Mouse (Mus musculus): ENCODE measurements around the gene Slc10a2. TPM values are rescaled to one million over a fixed set of nuclear protein-coding genes. Genes with fewer than 3 reads are reported as not detected.
"Not testable (repeated sequence)": the region's sequence is repeated elsewhere in the genome, so short reads cannot be mapped to it uniquely, and the experiment has no call there.

Gene Slc10a2
- not detected for polyA plus RNA-seq (2012; fragmentation: generic; extraction: Trizol)

- Histone ChIP-seq H3K27me3 (ENCODE audit: control insufficient read depth, insufficient read depth, insufficient read length) (no peaks in the 10 kb centered on the region), H3K36me3 (ENCODE audit: control insufficient read depth, insufficient read depth) (no peaks in the 10 kb centered on the region), H3K79me2 (ENCODE audit: control insufficient read depth, insufficient read depth) (no peaks in the 10 kb centered on the region), H3K4me3 (no peak within 1 kb of the TSS), H3K4me2 (ENCODE audit: low read depth) (no peak within 1 kb of the TSS), H3ac (ENCODE audit: control insufficient read depth, insufficient read length) (no peak within 1 kb of the TSS)
- TF ChIP-seq USF1 (IDR thresholded peaks at IDR 0.05; ENCODE audit: low read depth) (no peak), MYOD1 (IDR thresholded peaks at IDR 0.05; ENCODE audit: control insufficient read depth in 1 of 3, insufficient read length in 2 of 3, low read depth in 2 of 3) (no peak)
Observed at GRCm38 (mm10) chr8:5105186-5105585, at the start of gene Slc10a2. Gene Slc10a2, minus strand, starts transcription at chr8:5105351.

- no peak overlapping the region for H3K4me3 ChIP-seq
- no peaks in the 10 kb centered on the region for H3K79me2 ChIP-seq (ENCODE audit: control insufficient read depth, insufficient read depth)
- no peak for TF ChIP-seq E2F4 (IDR thresholded peaks at IDR 0.05; ENCODE audit: insufficient read depth)
- TF ChIP-seq CEBPB (IDR thresholded peaks at IDR 0.05; ENCODE audit: insufficient read depth, poor library complexity, severe bottlenecking), result no peak
- TF ChIP-seq POLR2A (IDR thresholded peaks at IDR 0.05; ENCODE audit: insufficient read length, low read depth), result no peak
- TF ChIP-seq REST (IDR thresholded peaks at IDR 0.05; ENCODE audit: insufficient read depth, insufficient read length), result no peak
- TF ChIP-seq MYOD1 (IDR thresholded peaks at IDR 0.05; ENCODE audit: control insufficient read depth in 1 of 3, insufficient read length in 2 of 3, low read depth in 2 of 3), result no peak
- TF ChIP-seq TCF3 (IDR thresholded peaks at IDR 0.05; ENCODE audit: insufficient read length, low read depth), result no peak
- no peak for TF ChIP-seq MAX (IDR thresholded peaks at IDR 0.05; ENCODE audit: low read depth)
- TF ChIP-seq TCF12 (IDR thresholded peaks at IDR 0.05; ENCODE audit: insufficient read depth, poor library complexity, severe bottlenecking), result no peak
- TF ChIP-seq MYOG (IDR thresholded peaks at IDR 0.05; ENCODE audit: control insufficient read depth in 1 of 3, insufficient read depth in 1 of 3, insufficient read length in 2 of 3, low read depth in 2 of 3), result no peak
- no peak for TF ChIP-seq USF1 (IDR thresholded peaks at IDR 0.05; ENCODE audit: low read depth)
- no peak for TF ChIP-seq SRF (IDR thresholded peaks at IDR 0.05; ENCODE audit: control insufficient read depth, insufficient read length, low read depth)
- TF ChIP-seq POLR2AphosphoS2 (IDR thresholded peaks at IDR 0.05; ENCODE audit: insufficient read length, low read depth), result no peak
- no peaks in the 10 kb centered on the region for H3K27me3 ChIP-seq (ENCODE audit: control insufficient read depth, insufficient read depth, insufficient read length)
- no peaks in the 10 kb centered on the region for H3K36me3 ChIP-seq (ENCODE audit: control insufficient read depth, insufficient read depth)
- no peak overlapping the region for H3ac ChIP-seq (ENCODE audit: control insufficient read depth, insufficient read length)
- no peak overlapping the region for H3K4me2 ChIP-seq (ENCODE audit: low read depth)
Observed at GRCm38 (mm10) chr8:5129322-5129829, 24.2 kb upstream of the Slc10a2 start.

- no peak overlapping the region for H3K4me2 ChIP-seq (ENCODE audit: low read depth)
Observed at GRCm38 (mm10) chr8:5106855-5107254, 1.7 kb upstream of the Slc10a2 start.

GRCm38 (mm10) chr8:5095392-5095791 lies 9.8 kb downstream of the Slc10a2 start:
- Histone ChIP-seq H3K27me3 (ENCODE audit: control insufficient read depth, insufficient read depth, insufficient read length) (no peaks in the 10 kb centered on the region), H3K4me3 (no peak overlapping the region), H3K36me3 (ENCODE audit: control insufficient read depth, insufficient read depth) (no peaks in the 10 kb centered on the region), H3K79me2 (ENCODE audit: control insufficient read depth, insufficient read depth) (no peaks in the 10 kb centered on the region), H3ac (ENCODE audit: control insufficient read depth, insufficient read length) (no peak overlapping the region), H3K4me2 (ENCODE audit: low read depth) (no peak overlapping the region)
- TF ChIP-seq SRF (IDR thresholded peaks at IDR 0.05; ENCODE audit: control insufficient read depth, insufficient read length, low read depth) (no peak), TCF12 (IDR thresholded peaks at IDR 0.05; ENCODE audit: insufficient read depth, poor library complexity, severe bottlenecking) (no peak), TCF3 (IDR thresholded peaks at IDR 0.05; ENCODE audit: insufficient read length, low read depth) (no peak), MYOD1 (IDR thresholded peaks at IDR 0.05; ENCODE audit: control insufficient read depth in 1 of 3, insufficient read length in 2 of 3, low read depth in 2 of 3) (no peak), POLR2AphosphoS2 (IDR thresholded peaks at IDR 0.05; ENCODE audit: insufficient read length, low read depth) (no peak), POLR2A (IDR thresholded peaks at IDR 0.05; ENCODE audit: insufficient read length, low read depth) (no peak)

More at GRCm38 (mm10) chr8:5106855-5107254, 1.7 kb upstream of the Slc10a2 start:
- H3K79me2 ChIP-seq (ENCODE audit: control insufficient read depth, insufficient read depth), result no peaks in the 10 kb centered on the region
- H3K4me3 ChIP-seq, result no peak overlapping the region
- no peaks in the 10 kb centered on the region for H3K36me3 ChIP-seq (ENCODE audit: control insufficient read depth, insufficient read depth)
- TF ChIP-seq USF1 (IDR thresholded peaks at IDR 0.05; ENCODE audit: low read depth), result no peak
- TF ChIP-seq MYOG (IDR thresholded peaks at IDR 0.05; ENCODE audit: control insufficient read depth in 1 of 3, insufficient read depth in 1 of 3, insufficient read length in 2 of 3, low read depth in 2 of 3), result no peak
- TF ChIP-seq TCF12 (IDR thresholded peaks at IDR 0.05; ENCODE audit: insufficient read depth, poor library complexity, severe bottlenecking), result no peak
- no peak for TF ChIP-seq REST (IDR thresholded peaks at IDR 0.05; ENCODE audit: insufficient read depth, insufficient read length)
- H3K27me3 ChIP-seq (ENCODE audit: control insufficient read depth, insufficient read depth, insufficient read length), result no peaks in the 10 kb centered on the region
- H3ac ChIP-seq (ENCODE audit: control insufficient read depth, insufficient read length), result no peak overlapping the region

GRCm38 (mm10) chr8:5093991-5094390 lies 11.2 kb downstream of the Slc10a2 start:
- not testable (repeated sequence) for H3K79me2 ChIP-seq (ENCODE audit: control insufficient read depth, insufficient read depth); H3K4me3 ChIP-seq; H3K27me3 ChIP-seq (ENCODE audit: control insufficient read depth, insufficient read depth, insufficient read length); H3K4me2 ChIP-seq (ENCODE audit: low read depth); H3K36me3 ChIP-seq (ENCODE audit: control insufficient read depth, insufficient read depth); H3ac ChIP-seq (ENCODE audit: control insufficient read depth, insufficient read length)

Data from myocyte (in vitro differentiated cells).